Mouse (Mus musculus): ENCODE data around the gene Foxj3. TPM values are rescaled to one million over a fixed set of nuclear protein-coding genes. Genes with fewer than 3 reads are reported as not detected.

Foxj3 gene
- total and polyA plus RNA-seq, 2 experiments = 6.2 to 6.7 TPM

- TF ChIP-seq POLR2A (IDR thresholded peaks at IDR 0.05; ENCODE audit: extremely low read depth, insufficient read depth, low read length) = no peak
- TF ChIP-seq CTCF (IDR thresholded peaks at IDR 0.05; ENCODE audit: low read depth, low read length) = no peak
- DNase-seq (ENCODE audit: extremely low read depth, low read depth, low spot score) = no peak
- peaks cover 14% of the 10 kb centered on the region; the same call in 1 of the 2 replicates for H3K79me2 ChIP-seq (ENCODE audit: control insufficient read depth, insufficient read depth, low read length)
- no peak overlapping the region for H3K9ac ChIP-seq (ENCODE audit: low read depth, low read length)
- no peak overlapping the region for H3K4me3 ChIP-seq (ENCODE audit: insufficient read depth, low read depth, low read length)
- no peaks in the 10 kb centered on the region for H3K27me3 ChIP-seq (ENCODE audit: control insufficient read depth, insufficient read depth, low read length)
- H3K4me1 ChIP-seq (ENCODE audit: control insufficient read depth, insufficient read depth, low read length) = no peaks in the 10 kb centered on the region; the same call in 1 of the 2 replicates
- WGBS = 60% methylated on average over 2 of the region's 2 CpGs
- peaks cover 8% of the 10 kb centered on the region; the same call in 1 of the 2 replicates for H3K36me3 ChIP-seq (ENCODE audit: control insufficient read depth, insufficient read depth, low read length)
- H3K27ac ChIP-seq (replicated peaks; ENCODE audit: insufficient read depth, low read depth, low read length) = no peak overlapping the region
These were observed 37.7 kb downstream of the Foxj3 start for GRCm38 (mm10) chr4:119574504-119574903.

- WGBS = 90% methylated on average over 3 of the region's 3 CpGs
- peaks cover 8% of the 10 kb centered on the region; the same call in 1 of the 2 replicates for H3K36me3 ChIP-seq (ENCODE audit: control insufficient read depth, insufficient read depth, low read length)
- H3K4me1 ChIP-seq (ENCODE audit: control insufficient read depth, insufficient read depth, low read length) = no peaks in the 10 kb centered on the region; the same call in 1 of the 2 replicates
- no peak overlapping the region for H3K9ac ChIP-seq (ENCODE audit: low read depth, low read length)
- peaks cover 11% of the 10 kb centered on the region; the same call in 1 of the 2 replicates for H3K79me2 ChIP-seq (ENCODE audit: control insufficient read depth, insufficient read depth, low read length)
- TF ChIP-seq POLR2A (IDR thresholded peaks at IDR 0.05; ENCODE audit: extremely low read depth, insufficient read depth, low read length) = no peak
- TF ChIP-seq CTCF (IDR thresholded peaks at IDR 0.05; ENCODE audit: low read depth, low read length) = no peak
- H3K27ac ChIP-seq (replicated peaks; ENCODE audit: insufficient read depth, low read depth, low read length) = no peak overlapping the region
- H3K27me3 ChIP-seq (ENCODE audit: control insufficient read depth, insufficient read depth, low read length) = no peaks in the 10 kb centered on the region
- no peak for DNase-seq (ENCODE audit: extremely low read depth, low read depth, low spot score)
- no peak overlapping the region for H3K4me3 ChIP-seq (ENCODE audit: insufficient read depth, low read depth, low read length)
These were observed 38.7 kb downstream of the Foxj3 start for GRCm38 (mm10) chr4:119575459-119575858.

GRCm38 (mm10) chr4:119588037-119588436, 51.2 kb downstream of the Foxj3 start:
- no peak overlapping the region for H3K9ac ChIP-seq (ENCODE audit: low read depth, low read length)
- DNase-seq (ENCODE audit: extremely low read depth, low read depth, low spot score) = no peak
- H3K79me2 ChIP-seq (ENCODE audit: control insufficient read depth, insufficient read depth, low read length) = peaks cover 3% of the 10 kb centered on the region; the same call in 1 of the 2 replicates
- WGBS = 100% methylated on average over 2 of the region's 2 CpGs
- peak; percentile 8; the same call in 1 of the 2 replicates for TF ChIP-seq CTCF (IDR thresholded peaks at IDR 0.05; ENCODE audit: low read depth, low read length)
- no peak for TF ChIP-seq POLR2A (IDR thresholded peaks at IDR 0.05; ENCODE audit: extremely low read depth, insufficient read depth, low read length)
- peaks cover 15% of the 10 kb centered on the region for H3K36me3 ChIP-seq (ENCODE audit: control insufficient read depth, insufficient read depth, low read length)
- no peaks in the 10 kb centered on the region for H3K27me3 ChIP-seq (ENCODE audit: control insufficient read depth, insufficient read depth, low read length)
- H3K4me1 ChIP-seq (ENCODE audit: control insufficient read depth, insufficient read depth, low read length) = no peaks in the 10 kb centered on the region; the same call in 1 of the 2 replicates
- H3K4me3 ChIP-seq (ENCODE audit: insufficient read depth, low read depth, low read length) = no peak overlapping the region
- H3K27ac ChIP-seq (replicated peaks; ENCODE audit: insufficient read depth, low read depth, low read length) = no peak overlapping the region

DNA sequence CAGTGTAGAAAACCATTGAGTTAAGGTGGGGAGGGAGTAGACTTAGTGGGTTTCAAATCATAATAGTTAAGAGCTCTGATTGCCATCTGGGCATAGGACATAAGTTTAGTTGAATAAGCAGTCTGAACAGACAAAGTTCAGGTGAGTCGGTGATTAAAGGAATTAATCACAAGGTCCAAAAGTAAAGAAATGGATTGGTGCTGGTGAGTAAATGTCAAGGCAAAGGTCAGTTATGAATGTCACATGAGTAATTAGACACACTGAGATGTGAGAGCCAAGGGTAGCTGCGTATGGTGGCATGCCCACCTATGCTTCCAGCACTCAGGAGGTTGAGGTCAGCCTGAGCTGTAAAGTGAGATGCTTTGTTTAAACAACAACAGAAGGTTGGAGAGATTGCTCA, 52.6 kb downstream of the Foxj3 start:
- DNase-seq (ENCODE audit: extremely low read depth, low read depth, low spot score) = peak; percentile 47
- 39% methylated on average over 2 of the region's 2 CpGs for WGBS
- no peak for TF ChIP-seq POLR2A (IDR thresholded peaks at IDR 0.05; ENCODE audit: extremely low read depth, insufficient read depth, low read length)
- TF ChIP-seq CTCF (IDR thresholded peaks at IDR 0.05; ENCODE audit: low read depth, low read length) = no peak
- no peaks in the 10 kb centered on the region for H3K27me3 ChIP-seq (ENCODE audit: control insufficient read depth, insufficient read depth, low read length)
- no peak overlapping the region for H3K4me3 ChIP-seq (ENCODE audit: insufficient read depth, low read depth, low read length)
- peaks cover 15% of the 10 kb centered on the region for H3K36me3 ChIP-seq (ENCODE audit: control insufficient read depth, insufficient read depth, low read length)
- H3K4me1 ChIP-seq (ENCODE audit: control insufficient read depth, insufficient read depth, low read length) = no peaks in the 10 kb centered on the region; the same call in 1 of the 2 replicates
- H3K9ac ChIP-seq (ENCODE audit: low read depth, low read length) = no peak overlapping the region
- peaks cover 3% of the 10 kb centered on the region; the same call in 1 of the 2 replicates for H3K79me2 ChIP-seq (ENCODE audit: control insufficient read depth, insufficient read depth, low read length)
- H3K27ac ChIP-seq (replicated peaks; ENCODE audit: insufficient read depth, low read depth, low read length) = no peak overlapping the region

- WGBS = 84% methylated on average over 1 of the region's 1 CpGs
- no peak overlapping the region for H3K27ac ChIP-seq (replicated peaks; ENCODE audit: insufficient read depth, low read depth, low read length)
- no peak for DNase-seq (ENCODE audit: extremely low read depth, low read depth, low spot score)
- peaks cover 15% of the 10 kb centered on the region for H3K36me3 ChIP-seq (ENCODE audit: control insufficient read depth, insufficient read depth, low read length)
- H3K9ac ChIP-seq (ENCODE audit: low read depth, low read length) = no peak overlapping the region
- no peaks in the 10 kb centered on the region for H3K27me3 ChIP-seq (ENCODE audit: control insufficient read depth, insufficient read depth, low read length)
- no peak for TF ChIP-seq POLR2A (IDR thresholded peaks at IDR 0.05; ENCODE audit: extremely low read depth, insufficient read depth, low read length)
- TF ChIP-seq CTCF (IDR thresholded peaks at IDR 0.05; ENCODE audit: low read depth, low read length) = no peak
- no peaks in the 10 kb centered on the region; the same call in 1 of the 2 replicates for H3K4me1 ChIP-seq (ENCODE audit: control insufficient read depth, insufficient read depth, low read length)
- H3K4me3 ChIP-seq (ENCODE audit: insufficient read depth, low read depth, low read length) = no peak overlapping the region
- peaks cover 3% of the 10 kb centered on the region; the same call in 1 of the 2 replicates for H3K79me2 ChIP-seq (ENCODE audit: control insufficient read depth, insufficient read depth, low read length)
These were observed 53.2 kb downstream of the Foxj3 start for GRCm38 (mm10) chr4:119590027-119590426.

GRCm38 (mm10) chr4:119592479-119592878, 55.7 kb downstream of the Foxj3 start:
- no peaks in the 10 kb centered on the region; the same call in 1 of the 2 replicates for H3K4me1 ChIP-seq (ENCODE audit: control insufficient read depth, insufficient read depth, low read length)
- H3K79me2 ChIP-seq (ENCODE audit: control insufficient read depth, insufficient read depth, low read length) = no peaks in the 10 kb centered on the region; the same call in 1 of the 2 replicates
- WGBS = 82% methylated on average over 3 of the region's 3 CpGs
- H3K4me3 ChIP-seq (ENCODE audit: insufficient read depth, low read depth, low read length) = no peak overlapping the region
- TF ChIP-seq CTCF (IDR thresholded peaks at IDR 0.05; ENCODE audit: low read depth, low read length) (no peak), POLR2A (IDR thresholded peaks at IDR 0.05; ENCODE audit: extremely low read depth, insufficient read depth, low read length) (no peak)
- H3K36me3 ChIP-seq (ENCODE audit: control insufficient read depth, insufficient read depth, low read length) = 0 out of 2 replicates have a peak, but pooled peaks cover 1% of the 10 kb centered on the region
- H3K27ac ChIP-seq (replicated peaks; ENCODE audit: insufficient read depth, low read depth, low read length) = no peak overlapping the region
- H3K27me3 ChIP-seq (ENCODE audit: control insufficient read depth, insufficient read depth, low read length) = no peaks in the 10 kb centered on the region
- H3K9ac ChIP-seq (ENCODE audit: low read depth, low read length) = no peak overlapping the region
- no peak for DNase-seq (ENCODE audit: extremely low read depth, low read depth, low spot score)
